Mouse (Mus musculus) G1E (cell line): ENCODE measurements around the gene Grin2b.

Source experiments
- CTCF ChIP-seq: IDR thresholded peaks from 2 replicates; pipeline ENCODE4 v1.5.1; 2012; ENCODE audit warnings: low read depth, low read length, inconsistent platforms, mixed read lengths
- GATA1 ChIP-seq: IDR thresholded peaks from 2 replicates; pipeline ENCODE4 v1.6.1; 2012; ENCODE audit warnings: borderline replicate concordance, low read length, inconsistent platforms, mixed read lengths
- POLR2AphosphoS5 ChIP-seq: IDR thresholded peaks from 2 replicates; pipeline ENCODE4 v1.6.1; 2012; ENCODE audit warnings: low read depth, low read length, inconsistent platforms; ENCODE audit not compliant: insufficient replicate concordance

DNA sequence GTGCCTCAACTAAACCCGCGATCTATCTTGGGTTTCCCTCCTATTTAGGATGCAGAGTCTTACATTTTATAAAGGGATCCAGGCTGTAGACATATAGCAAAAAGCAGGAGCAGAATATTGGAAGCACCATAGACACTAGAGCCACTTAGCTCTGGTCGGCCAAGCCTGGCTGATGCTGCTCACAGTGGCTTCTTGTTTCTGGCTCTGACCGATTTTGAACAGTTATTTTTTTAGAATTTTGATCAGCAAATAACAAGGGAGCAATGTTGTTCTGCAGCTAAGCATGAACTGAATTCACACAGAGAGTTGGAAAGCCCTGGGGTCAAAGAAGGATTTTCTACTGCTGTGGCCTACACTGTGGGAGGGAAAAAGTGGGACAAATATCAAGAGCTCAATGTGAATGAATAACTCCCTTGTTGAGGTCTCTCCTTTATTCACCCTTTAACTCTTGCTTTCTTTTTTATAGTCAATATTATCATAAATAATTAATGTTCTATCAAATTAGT is 439.0 kb downstream of the Grin2b start:
- TF ChIP-seq CTCF (no peak), GATA1 (no peak), POLR2AphosphoS5 (no peak)
